Mouse (Mus musculus): ENCODE results near the gene Hoxa1.

Hoxa1 gene

DNA sequence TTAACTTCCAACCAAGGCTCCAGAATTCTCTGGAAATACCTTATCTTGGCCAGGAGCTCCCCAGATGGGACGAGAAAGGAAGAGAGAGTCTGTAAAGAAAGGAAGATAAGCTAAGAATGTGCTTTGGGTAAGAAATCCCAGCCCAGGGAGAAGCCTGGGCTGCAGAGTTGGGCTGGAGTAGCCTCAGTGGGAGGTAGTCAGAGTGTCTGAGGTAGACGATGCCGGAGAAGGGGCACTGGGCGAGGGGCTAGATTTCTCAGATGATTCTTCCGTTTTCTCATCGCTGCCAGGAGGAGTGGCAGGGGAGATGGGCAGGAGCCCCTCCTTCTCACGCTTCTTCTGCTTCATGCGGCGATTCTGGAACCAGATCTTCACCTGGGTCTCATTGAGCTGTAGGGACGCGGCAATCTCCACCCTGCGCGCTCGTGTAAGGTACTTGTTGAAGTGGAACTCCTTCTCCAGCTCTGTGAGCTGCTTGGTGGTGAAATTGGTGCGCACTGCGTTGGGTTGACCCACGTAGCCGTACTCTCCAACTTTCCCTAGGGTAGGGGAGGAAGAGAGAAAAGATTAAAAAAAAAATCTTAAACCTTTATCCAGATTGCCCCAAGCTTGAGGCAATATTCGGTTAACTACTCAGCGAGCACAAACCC lies 1.4 kb downstream of the Hoxa1 start:
- DNase-seq, result no peak

DNA sequence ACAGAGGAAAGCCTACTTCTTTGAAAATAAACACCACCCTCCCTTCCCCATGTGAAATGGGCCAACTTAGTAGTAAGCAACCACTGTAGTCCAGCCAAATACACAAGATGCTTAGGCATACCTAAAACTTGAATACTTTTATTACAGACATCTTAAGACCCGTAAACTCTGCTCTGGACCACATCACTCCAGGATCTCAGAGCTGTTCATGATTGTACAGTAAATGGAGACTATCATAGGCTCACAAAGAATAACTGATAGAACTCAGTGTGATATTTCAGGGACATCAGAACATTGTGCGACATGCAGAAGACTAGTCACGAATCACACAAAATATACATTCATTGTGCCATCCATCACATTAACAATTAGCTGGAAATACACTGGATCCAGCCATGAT lies 2.6 kb downstream of the Hoxa1 start:
- DNase-seq, result no peak

DNA sequence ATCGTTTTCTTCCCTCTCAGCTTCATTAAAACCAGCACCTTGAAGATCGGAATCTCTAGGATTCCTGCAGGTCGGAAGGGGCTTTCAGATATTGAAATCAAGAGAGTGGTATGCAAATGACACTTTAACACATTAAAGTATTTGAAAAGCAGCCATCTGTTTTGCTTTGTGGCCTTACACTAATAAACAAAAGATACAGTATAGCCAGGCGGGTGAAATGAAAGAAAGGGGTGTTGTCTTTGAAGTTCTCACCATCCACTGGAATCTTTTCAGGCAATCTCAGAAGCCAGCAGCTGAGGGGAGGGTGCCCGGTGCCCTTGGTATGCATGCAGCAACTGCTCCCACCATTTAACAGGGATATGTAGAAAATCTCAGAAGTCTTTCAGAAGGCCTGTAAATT lies 4.1 kb downstream of the Hoxa1 start:
- DNase-seq, result no peak

DNA sequence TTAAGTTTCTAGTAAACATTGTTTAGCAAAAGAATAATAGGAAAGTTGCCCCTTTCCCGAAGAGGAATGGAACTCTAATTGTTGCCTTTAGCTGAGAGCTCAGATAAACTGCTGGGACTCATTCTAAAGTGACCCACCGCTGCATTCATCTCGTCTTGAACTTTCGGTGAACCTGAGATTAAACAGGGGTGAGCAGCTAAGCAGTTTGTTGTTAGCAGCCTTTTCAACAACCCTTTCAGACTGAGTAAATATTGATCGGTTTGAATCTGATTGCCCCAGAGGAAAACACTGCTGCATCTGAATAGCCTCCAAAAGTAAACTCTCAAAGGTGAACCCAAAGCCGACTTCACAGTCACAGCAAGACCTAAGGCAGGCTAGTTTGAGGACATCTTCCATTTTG lies 4.8 kb downstream of the Hoxa1 start:
- DNase-seq, result no peak

DNA sequence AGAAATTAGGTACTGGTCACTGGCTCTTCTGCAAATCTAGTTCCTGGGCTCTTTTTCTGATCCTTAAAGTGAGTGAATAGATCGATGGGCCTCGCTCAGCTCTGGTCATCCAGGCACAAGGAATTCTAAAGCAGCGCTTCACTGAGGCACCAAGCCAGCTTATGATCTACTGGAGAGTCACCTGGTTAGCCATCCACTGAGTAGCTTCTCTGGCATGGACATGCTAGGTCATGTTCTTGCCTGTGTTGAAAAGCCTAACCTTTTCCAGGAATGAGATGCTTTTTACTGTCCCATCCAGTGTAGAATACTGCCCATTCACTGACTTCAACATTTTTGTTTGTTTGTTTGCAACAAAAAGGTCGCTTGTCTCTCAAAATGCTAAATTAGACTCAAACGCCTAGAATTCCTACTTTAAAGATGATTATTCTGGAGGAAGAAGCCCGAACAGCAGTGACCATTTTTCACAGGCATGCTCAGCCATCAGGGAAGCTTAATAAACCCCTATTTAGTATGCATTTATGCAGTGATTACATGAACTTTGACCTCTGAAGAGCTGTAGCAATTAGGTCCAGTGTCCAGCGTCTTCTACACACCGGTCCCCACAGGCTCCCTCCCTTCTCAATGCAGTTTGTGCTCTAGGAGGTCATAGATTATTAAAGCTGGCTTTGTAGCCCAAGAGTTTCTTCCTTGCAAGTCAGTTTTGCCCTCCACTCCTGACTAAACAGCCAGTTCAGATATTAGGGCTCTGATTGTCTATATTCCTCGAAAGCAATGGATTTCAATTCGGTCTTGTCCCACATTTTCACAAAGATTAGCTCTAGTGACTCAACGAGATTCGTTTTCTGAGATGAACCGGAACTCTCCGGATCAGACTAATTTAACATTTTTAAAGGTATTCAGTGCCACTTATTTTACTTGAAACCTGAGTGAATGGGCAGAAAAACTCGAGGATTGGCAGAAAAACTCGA lies 5.6 kb downstream of the Hoxa1 start:
- DNase-seq, result no peak

DNA sequence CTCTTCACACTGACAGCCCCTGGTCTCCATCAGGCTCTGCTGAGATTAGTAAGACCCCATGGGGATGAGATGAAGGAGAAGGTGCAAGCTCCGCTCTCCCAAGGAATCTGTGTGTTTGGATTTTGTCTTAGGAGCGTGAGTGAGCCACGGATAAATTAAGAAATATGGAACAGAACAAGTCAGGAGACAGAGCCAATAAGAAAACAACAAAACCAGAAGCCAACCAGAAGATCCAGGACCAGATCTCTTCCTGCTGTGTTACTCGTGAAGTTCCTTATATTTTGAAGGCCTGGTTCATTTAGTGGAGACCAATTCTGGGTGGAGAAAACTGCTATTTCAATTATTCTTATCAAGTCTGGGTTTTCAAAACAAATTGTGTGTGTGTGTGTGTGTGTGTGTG lies 6.5 kb downstream of the Hoxa1 start:
- DNase-seq, result no peak

DNA sequence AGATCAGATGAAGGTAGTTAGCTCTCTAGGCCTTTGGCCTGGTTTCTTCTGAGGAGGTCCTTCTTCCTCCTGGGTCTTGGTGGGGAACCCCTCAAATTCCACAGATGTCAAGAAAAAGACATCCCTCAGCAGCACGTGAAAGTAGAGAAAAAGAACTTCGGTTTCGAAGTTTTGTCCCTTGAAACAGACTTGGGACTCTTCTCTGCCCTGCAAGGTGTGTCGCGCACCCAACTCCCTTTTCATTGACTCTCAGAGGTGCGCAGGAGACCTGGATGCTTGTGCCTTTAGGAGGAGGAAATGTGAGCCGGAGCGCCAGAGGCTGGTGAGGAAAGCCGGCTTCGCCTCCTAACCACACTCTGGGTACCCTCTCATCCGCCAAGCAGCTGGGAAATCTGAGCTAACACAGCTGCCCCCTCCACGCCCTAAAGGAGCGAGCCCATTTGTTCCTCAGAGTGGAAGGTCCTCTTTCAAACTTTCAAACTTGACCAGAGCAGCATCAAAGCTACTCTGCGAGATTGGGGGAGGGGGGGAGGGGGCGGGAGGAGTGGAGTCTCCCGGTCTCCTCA lies 7.6 kb downstream of the Hoxa1 start:
- DNase-seq, result no peak

DNA sequence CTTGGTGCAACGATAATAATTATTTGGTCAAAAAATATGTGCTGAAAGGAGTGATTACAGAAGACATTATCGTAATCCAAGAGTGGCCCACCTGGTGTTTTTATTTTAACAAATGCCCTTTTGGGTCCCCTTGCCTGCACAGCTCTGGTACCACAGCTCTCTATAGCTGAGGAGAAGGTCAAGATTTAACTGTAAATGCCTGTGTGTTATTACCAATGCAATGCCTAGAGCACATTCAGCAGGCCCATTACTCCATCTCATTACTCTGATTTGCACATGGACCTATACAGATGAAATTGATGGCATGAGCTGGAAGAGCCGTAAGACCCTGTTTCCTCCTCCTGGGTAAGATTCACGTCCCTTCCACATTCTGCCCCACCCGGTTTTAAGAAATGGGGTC lies 19.0 kb downstream of the Hoxa1 start:
- no peak for DNase-seq

DNA sequence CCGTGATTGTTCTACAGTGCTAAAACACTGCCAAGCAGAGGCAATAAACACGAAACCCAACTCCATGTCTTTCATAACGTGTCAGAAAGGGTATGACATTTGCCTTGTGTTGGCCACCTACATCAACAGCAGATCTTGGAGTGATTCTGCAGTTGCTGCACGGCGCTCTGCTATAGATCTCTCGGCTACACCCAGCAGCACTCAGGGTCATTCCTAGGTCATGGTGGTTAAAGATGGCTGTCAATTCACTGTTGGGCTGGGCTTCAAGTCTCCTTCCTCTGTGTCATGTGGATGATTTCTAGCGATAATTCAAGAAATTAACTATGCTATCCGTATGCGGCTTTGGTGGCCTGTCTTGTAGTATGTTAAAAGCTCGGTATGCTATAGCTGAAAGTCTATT lies 19.5 kb downstream of the Hoxa1 start:
- DNase-seq, result no peak

DNA sequence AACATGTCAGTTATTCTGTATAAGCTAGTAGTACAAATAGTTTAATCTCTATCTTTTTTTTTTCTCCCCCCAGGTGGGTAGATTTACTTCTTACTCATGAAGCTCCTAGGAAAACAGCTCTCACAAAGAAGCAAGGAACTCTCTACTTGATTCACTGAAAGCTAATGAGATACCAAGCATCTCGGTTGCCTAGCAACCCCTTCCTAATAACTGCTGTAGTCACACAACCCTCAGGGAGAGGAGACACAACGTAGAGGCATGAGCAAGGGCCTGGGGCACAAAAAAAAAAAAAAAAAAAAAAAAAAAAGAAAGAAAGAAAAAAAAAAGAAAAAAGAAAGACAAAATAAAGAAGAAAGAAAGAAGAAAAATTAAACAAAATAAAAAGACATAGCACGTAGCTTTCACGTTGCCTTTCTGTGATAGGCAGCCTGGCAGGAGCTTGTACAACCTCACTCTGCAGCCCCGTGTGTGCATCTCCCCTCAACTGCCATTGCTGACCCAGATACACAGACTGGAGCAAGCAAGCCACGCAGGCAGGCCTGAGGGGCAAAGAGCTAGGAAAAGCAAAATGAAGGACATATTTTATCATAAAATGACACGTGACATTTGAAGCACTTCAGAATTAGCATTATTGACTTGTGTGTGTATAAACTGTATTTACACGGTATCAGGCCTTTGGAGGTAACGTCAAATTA lies 20.1 kb downstream of the Hoxa1 start:
- no peak for DNase-seq

DNA sequence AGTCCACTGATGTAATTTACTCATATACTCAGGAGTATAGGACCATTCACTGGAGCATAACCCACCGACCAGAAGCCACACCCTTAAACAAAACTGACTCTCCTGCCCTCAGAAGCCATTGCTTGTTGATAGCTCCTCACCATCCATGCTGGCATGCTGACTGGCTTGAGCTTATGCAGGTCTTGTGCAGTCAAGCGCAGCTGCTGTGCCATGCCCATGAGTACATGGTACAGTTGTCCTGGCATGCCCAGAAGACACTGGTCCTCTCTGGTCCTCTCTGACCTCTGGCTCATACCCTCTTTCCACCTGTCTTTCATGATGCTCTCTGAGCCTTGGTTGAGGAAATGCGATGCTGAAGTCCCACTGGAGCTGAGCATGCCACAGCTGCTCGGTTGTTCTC lies 34.4 kb downstream of the Hoxa1 start:
- DNase-seq, result no peak

DNA sequence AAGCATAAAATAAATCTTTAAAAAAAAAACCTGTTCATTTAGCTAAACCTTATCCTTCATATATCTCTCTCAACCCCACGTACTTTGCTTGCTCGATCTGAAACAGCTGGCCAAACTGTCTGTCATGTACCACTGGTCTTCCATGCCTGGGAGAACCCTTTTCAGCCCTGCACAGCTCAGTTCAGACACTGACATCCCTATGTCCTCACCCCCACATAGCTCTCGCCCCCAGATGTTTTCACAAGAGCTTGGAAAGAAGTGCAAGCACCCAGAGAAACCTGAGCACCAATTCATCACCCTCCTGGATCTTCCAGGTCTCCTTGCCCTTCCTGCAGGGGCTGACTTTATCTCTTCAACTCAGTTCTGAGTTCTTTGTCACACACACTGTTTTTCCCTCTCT lies 36.9 kb downstream of the Hoxa1 start:
- DNase-seq, result no peak

DNA sequence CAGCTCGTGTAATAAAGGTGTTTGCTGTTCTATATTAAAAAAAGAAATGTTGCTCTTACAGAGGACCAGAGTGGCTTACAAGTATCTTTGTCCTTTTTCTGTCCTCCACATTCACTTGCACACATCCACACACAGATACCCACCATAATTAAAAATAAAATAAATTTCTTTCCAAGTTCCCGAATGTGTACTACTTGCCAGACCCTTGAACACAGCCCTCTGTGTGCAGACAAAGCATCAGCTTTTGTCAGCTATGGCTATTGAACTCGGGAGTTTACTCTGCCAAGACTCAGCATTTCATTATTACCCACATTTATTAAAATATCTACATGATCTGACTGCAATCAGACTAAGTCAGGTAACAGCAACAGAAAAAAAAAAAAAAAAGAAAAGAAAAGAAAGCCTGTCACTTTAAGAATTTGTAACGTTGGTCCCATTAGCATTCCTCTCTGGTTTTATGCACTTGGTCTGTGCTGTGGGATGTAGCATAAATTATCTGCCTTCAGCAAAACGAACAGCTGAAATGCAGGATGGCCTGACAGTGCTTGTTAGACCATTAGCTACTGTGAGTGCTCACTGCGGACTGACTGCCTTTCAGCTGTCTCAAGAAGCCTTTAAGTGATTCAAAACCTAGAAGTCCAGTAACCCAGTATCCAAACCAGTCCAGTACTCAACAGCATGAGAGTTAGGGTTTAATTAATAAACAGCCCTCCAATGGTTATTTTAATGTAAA lies 39.0 kb downstream of the Hoxa1 start:
- DNase-seq, result no peak

DNA sequence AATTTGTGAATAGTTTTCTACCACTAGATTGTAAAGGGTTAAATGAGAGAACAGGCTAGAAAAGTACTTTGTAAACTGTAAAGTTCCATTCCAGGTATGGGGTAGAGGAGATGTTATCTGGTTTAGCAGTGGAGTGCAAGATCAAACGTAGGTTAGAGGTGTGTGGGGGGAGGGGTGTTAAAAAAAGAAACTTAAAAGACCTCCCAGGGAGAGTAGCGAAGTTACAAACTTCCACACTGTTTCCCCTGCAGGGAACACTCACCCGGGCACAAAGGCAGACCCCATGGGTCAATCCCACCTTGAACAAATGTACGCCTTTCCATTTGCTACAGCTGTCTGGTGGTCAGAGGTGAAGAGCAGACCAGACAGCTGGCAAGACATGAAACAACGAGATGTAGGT lies 42.2 kb downstream of the Hoxa1 start:
- no peak for DNase-seq

DNA sequence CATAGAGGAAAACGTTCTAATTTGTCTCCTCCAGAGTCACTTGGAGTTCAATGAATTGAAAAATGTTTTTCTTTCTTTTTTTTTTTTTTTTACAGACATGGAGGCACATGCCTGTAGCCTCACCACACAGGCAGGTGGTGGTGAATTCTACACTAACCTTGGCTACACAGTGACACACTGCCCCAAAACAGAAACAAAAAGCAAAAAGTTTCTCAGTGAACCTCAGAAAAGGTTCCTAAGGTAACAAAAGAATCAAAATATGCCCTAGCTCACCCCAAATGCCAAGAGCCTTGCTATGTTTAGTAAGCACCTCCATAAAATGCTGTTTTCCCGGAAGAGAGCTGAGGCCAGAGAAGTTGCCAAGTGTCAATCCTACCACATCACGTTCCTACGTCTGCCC lies 46.3 kb downstream of the Hoxa1 start:
- no peak for DNase-seq

DNA sequence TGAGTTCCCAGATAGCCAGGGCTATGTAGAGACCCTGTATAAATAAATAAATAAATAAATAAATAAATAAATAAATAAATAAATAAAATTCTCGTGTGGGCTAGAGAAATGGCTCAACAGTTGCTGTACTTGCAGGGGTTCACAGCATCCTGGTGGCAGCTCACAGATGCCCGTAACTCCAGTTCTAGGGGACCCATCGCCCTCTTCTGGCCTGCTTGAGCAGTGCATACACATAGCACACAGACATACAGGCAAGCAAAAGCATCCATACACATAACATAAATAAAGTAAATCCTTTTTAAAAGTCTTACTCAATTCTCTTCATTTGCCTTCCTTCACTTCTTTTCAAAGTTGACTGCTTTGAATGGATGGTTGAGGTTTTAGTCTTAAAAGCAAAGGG lies 50.7 kb downstream of the Hoxa1 start:
- DNase-seq, result no peak

DNA sequence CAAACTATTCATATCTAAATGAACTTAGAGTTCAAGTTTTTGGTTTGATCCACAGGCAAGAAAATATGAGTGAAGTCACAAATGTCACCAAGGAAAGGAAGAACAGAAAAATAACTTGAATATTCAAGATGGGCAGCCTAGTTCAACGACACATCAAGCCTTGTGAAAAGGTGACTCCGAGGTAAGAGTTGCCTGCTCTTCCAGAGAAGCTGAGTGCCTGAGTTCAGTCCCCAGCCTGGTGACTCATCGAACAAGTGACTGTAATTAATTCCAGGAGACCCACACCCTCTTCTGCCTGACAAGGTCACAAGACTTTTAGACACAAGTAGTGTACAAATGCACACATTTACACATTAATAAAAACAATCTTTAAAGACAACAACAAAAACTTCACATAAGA lies 51.4 kb downstream of the Hoxa1 start:
- DNase-seq, result no peak

DNA sequence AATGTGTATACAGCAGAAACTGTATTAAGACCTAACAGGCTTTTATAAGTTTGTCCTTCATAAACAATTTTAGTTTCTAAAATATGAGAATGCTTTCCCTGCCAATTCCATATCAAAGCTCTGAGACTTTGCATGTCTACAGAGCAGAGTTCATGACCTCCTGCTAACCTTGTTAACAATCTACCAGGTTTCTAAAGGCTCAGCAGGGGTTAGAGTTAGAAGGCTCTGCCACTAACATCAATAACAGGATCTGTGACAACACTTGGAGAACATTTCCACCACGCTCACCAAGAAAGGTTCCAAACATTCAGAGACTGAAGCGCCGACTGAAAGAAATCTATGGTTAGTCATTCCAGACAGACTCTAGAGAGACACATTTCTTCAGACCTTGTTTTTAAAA lies 51.9 kb downstream of the Hoxa1 start:
- DNase-seq, result no peak

All from right cerebral cortex, postnatal 14 days (tissue).